Mouse (Mus musculus) forebrain, embryonic 10.5 days (tissue): ENCODE measurements around the gene Gm11541. TPM values are rescaled to one million over a fixed set of nuclear protein-coding genes. Genes with fewer than 3 reads are reported as not detected.

Source experiments
- DNase-seq: peaks from one replicate; pipeline ENCODE4 v3.0.0-alpha.2; 2017; ENCODE audit warnings: low spot score; ENCODE audit errors: extremely low spot score
- H3K27ac ChIP-seq: fragments of 300-500 bp; sonication (generic); 2 replicates; pipeline ENCODE4 v1.5.1; 2016; ENCODE audit warnings: mild to moderate bottlenecking
- H3K27me3 ChIP-seq: fragments of 300-500 bp; sonication (generic); 2 replicates; pipeline ENCODE4 v1.6.1; 2016; ENCODE audit warnings: mild to moderate bottlenecking; ENCODE audit not compliant: poor library complexity, severe bottlenecking
- H3K36me3 ChIP-seq: fragments of 300-500 bp; sonication (generic); replicated peaks from 2 replicates; pipeline ENCODE4 v1.6.1; 2016; ENCODE audit warnings: mild to moderate bottlenecking, moderate library complexity
- H3K4me1 ChIP-seq: fragments of 300-500 bp; sonication (generic); 2 replicates; pipeline ENCODE4 v1.6.1; 2016
- H3K4me3 ChIP-seq: fragments of 300-500 bp; sonication (generic); 2 replicates; pipeline ENCODE4 v1.5.1; 2016; ENCODE audit warnings: mild to moderate bottlenecking, moderate library complexity
- H3K9me3 ChIP-seq: fragments of 300-500 bp; sonication (generic); 2 replicates; pipeline ENCODE4 v1.6.1; 2016; ENCODE audit warnings: mild to moderate bottlenecking, moderate library complexity
- WGBS: fragments of 180-500 bp; shearing (Covaris S2); methylation state at CpG from one replicate; pipeline ENCODE4 v1.1.7; 2016; 5-methylcytosine and 5-hydroxymethylcytosine counted together
- polyA plus RNA-seq: library from polyadenylated mRNA; unstranded; fragments of >200 nt; fragmentation: Nextera tagmentation; extraction: Ambion mirVana; gene quantifications from 2 replicates; pipeline ENCODE4 v1.2.1, GENCODE M21; 2016

Gene Gm11541
- polyA plus RNA-seq: not detected in 2 replicates

DNA sequence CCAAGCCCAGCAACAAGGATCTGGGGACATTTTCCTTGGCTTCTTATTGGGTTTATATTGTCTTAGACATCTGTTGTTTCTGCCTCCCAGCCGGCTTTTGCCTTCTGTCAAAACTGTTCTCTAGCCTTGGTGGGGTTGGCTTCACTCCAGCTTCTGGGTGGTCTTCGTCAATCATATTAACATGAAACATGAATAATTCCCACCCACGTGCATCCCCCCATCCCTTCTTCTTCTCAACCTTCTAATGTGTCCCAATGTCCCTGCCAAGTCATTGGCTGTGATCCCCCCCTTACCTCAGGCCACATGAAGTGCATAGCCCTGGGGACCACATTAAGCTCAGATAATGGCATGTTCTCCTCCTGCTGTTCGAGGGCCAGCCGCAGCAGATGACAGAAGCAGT lies at the start of gene Gm11541:
Gm11541 (minus strand) TSS at position 28 of the 400 bp plus-strand sequence.
- WGBS: 92% methylated on average over 5 of the region's 5 CpGs

GRCm38 (mm10) chr11:94752946-94753713 lies 48.8 kb upstream of the Gm11541 start:
- no peak for DNase-seq
- no peaks in the 10 kb centered on the region for H3K36me3 ChIP-seq
- H3K27ac ChIP-seq: no peak overlapping the region
- H3K9me3 ChIP-seq: no peaks in the 10 kb centered on the region
- H3K27me3 ChIP-seq: no peaks in the 10 kb centered on the region
- no peaks in the 10 kb centered on the region for H3K4me1 ChIP-seq
- no peak overlapping the region for H3K4me3 ChIP-seq
- WGBS: 74% methylated on average over 2 of the region's 2 CpGs

More for the DNA sequence above, at the start of gene Gm11541:
- no peaks in the 10 kb centered on the region for H3K9me3 ChIP-seq
- peaks cover 9% of the 10 kb centered on the region for H3K4me1 ChIP-seq
- DNase-seq: no peak
- 0 out of 2 replicates have a peak, but pooled peaks cover 3% of the 10 kb centered on the region for H3K27me3 ChIP-seq
- no peak within 1 kb of the TSS for H3K4me3 ChIP-seq
- no peaks in the 10 kb centered on the region for H3K36me3 ChIP-seq
- no peak within 1 kb of the TSS for H3K27ac ChIP-seq

DNA sequence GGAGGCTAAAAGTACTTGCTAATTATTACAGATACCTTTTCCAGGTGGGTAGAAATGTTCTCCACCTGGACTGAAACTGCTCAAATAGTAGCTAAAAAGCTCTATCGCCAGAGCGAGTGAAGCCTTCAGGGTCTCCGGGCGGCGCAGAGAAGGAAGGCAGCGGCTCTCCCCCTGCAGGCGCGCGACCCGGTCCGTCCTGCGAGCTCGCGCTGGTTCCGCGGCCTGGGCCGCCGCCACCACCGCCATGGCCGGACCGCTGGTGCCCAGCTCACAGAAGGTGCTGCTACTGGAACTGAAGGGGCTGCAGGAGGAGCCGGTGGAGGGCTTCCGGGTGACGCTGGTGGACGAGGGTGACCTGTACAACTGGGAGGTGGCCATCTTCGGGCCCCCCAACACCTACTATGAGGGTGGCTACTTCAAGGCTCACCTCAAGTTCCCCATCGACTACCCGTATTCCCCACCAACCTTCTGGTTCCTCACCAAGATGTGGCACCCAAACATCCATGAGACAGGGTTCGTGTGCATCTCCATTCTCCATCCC lies 37.5 kb upstream of the Gm11541 start, which contains the start of gene Cdc34b:
Cdc34b (plus strand) TSS at position 51 of the 541 bp plus-strand sequence.
- H3K4me1 ChIP-seq: no peaks in the 10 kb centered on the region
- H3K36me3 ChIP-seq: no peaks in the 10 kb centered on the region
- no peak for DNase-seq
- H3K27me3 ChIP-seq: peaks cover 7% of the 10 kb centered on the region; the same call in 1 of the 2 replicates
- no peak within 1 kb of the TSS for H3K27ac ChIP-seq
- peaks cover 7% of the 10 kb centered on the region; the same call in 1 of the 2 replicates for H3K9me3 ChIP-seq
- no peak within 1 kb of the TSS for H3K4me3 ChIP-seq
- 86% methylated on average over 29 of the region's 29 CpGs for WGBS

GRCm38 (mm10) chr11:94735746-94736145 lies 31.4 kb upstream of the Gm11541 start:
- no peak overlapping the region for H3K4me3 ChIP-seq
- WGBS: 78% methylated on average over 2 of the region's 2 CpGs
- H3K36me3 ChIP-seq: no peaks in the 10 kb centered on the region
- H3K27ac ChIP-seq: no peak overlapping the region
- no peak for DNase-seq
- H3K27me3 ChIP-seq: no peaks in the 10 kb centered on the region
- H3K4me1 ChIP-seq: peaks cover 3% of the 10 kb centered on the region; the same call in 1 of the 2 replicates
- H3K9me3 ChIP-seq: no peaks in the 10 kb centered on the region

DNA sequence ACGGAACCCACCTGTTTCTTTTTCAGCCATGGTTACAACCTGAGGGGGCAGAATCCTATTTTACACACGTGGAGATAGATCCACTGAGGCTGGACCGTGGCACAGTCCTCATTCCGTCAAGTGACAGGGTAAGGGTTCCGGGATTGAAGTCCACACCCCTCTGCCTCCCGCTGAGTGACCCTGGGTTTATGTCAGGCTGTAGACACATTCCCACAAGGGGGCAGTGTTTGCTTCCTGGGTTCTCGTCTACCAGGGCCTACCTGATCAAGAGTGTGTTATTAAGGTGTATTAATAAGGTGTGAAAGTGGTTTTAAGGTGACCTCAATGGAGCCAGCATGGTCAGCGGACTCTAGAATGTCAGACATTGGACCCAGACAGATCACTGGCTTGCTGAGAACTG lies 28.5 kb upstream of the Gm11541 start:
- Histone ChIP-seq H3K27me3 (no peaks in the 10 kb centered on the region), H3K9me3 (no peaks in the 10 kb centered on the region), H3K4me3 (no peak overlapping the region), H3K4me1 (peaks cover 3% of the 10 kb centered on the region; the same call in 1 of the 2 replicates), H3K27ac (no peak overlapping the region), H3K36me3 (no peaks in the 10 kb centered on the region)
- 47% methylated on average over 8 of the region's 8 CpGs for whole genome bisulfite sequencing
- no peak for DNase-seq

DNA sequence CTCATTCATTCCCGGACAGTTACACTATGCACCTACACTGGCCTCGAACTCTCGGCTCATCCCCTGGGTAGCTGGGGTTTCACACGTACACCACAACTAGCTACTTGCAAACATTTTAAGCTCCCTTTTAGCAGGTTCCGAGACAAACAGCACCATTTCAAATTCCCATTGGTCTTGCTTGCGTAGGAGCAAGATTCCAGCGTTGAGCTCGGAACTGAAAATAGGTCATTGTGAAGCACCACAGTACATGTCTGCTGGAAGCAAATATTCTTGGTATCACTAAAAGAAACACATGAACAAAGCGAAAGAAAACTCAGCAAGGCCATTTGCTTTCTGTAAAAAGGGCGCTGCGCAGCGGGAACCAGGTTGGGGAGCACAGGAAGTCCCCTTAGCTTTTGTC lies 26.9 kb upstream of the Gm11541 start:
- Histone ChIP-seq H3K4me3 (no peak overlapping the region), H3K27me3 (no peaks in the 10 kb centered on the region), H3K27ac (no peak overlapping the region), H3K36me3 (no peaks in the 10 kb centered on the region), H3K9me3 (no peaks in the 10 kb centered on the region), H3K4me1 (peaks cover 3% of the 10 kb centered on the region; the same call in 1 of the 2 replicates)
- no peak for DNase-seq
- 89% methylated on average over 12 of the region's 12 CpGs for WGBS

GRCm38 (mm10) chr11:94730261-94730660 lies 26.0 kb upstream of the Gm11541 start:
- Histone ChIP-seq H3K9me3 (no peaks in the 10 kb centered on the region), H3K4me1 (no peaks in the 10 kb centered on the region), H3K36me3 (no peaks in the 10 kb centered on the region), H3K27ac (no peak overlapping the region), H3K27me3 (no peaks in the 10 kb centered on the region), H3K4me3 (no peak overlapping the region)
- DNase-seq: peak; percentile 46
- 32% methylated on average over 5 of the region's 5 CpGs for WGBS

- 37% methylated on average over 4 of the region's 4 CpGs for WGBS
- Histone ChIP-seq H3K27ac (no peak overlapping the region), H3K9me3 (no peaks in the 10 kb centered on the region), H3K4me1 (no peaks in the 10 kb centered on the region), H3K27me3 (no peaks in the 10 kb centered on the region), H3K4me3 (no peak overlapping the region), H3K36me3 (no peaks in the 10 kb centered on the region)
- DNase-seq: no peak
Measured at GRCm38 (mm10) chr11:94729565-94729964, 25.3 kb upstream of the Gm11541 start.

DNA sequence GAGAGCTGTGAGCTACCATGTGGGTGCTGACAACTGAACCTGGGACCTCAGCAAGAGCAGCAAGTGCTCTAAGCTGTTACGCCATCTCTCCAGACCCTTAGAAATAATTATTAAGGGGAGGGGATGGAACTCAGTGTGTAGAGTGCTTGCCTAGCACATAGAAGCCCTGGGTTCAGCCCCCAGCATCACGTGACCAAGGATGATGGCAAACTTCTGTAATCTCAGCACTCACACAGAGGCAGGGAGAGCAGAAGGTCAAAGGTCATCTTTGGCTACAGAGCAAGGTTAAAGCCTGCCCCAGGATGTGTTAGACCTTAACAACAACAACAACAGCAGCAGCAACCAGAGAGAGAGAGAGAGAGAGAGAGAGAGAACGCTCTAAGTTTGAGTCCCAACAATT lies 24.2 kb upstream of the Gm11541 start:
- H3K36me3 ChIP-seq: no peaks in the 10 kb centered on the region
- H3K4me1 ChIP-seq: no peaks in the 10 kb centered on the region
- 68% methylated on average over 3 of the region's 3 CpGs for WGBS
- no peak overlapping the region for H3K4me3 ChIP-seq
- no peaks in the 10 kb centered on the region for H3K27me3 ChIP-seq
- no peak for DNase-seq
- no peak overlapping the region for H3K27ac ChIP-seq
- H3K9me3 ChIP-seq: no peaks in the 10 kb centered on the region

GRCm38 (mm10) chr11:94727306-94727705 lies 23.0 kb upstream of the Gm11541 start:
- Histone ChIP-seq H3K27ac (no peak overlapping the region), H3K4me1 (no peaks in the 10 kb centered on the region), H3K4me3 (no peak overlapping the region), H3K27me3 (no peaks in the 10 kb centered on the region), H3K36me3 (no peaks in the 10 kb centered on the region), H3K9me3 (no peaks in the 10 kb centered on the region)
- no peak for DNase-seq
- 92% methylated on average over 3 of the region's 3 CpGs for WGBS

- Histone ChIP-seq H3K4me1 (peaks cover 13% of the 10 kb centered on the region), H3K27me3 (0 out of 2 replicates have a peak, but pooled peaks cover under 1% of the 10 kb centered on the region), H3K4me3 (no peak overlapping the region), H3K9me3 (no peaks in the 10 kb centered on the region), H3K36me3 (no peaks in the 10 kb centered on the region), H3K27ac (no peak overlapping the region)
- no peak for DNase-seq
- WGBS: 85% methylated on average over 2 of the region's 2 CpGs
Measured at GRCm38 (mm10) chr11:94719216-94719615, 14.9 kb upstream of the Gm11541 start.

- Histone ChIP-seq H3K27ac (no peak overlapping the region), H3K4me1 (peaks cover 16% of the 10 kb centered on the region), H3K9me3 (no peaks in the 10 kb centered on the region), H3K4me3 (no peak overlapping the region), H3K27me3 (0 out of 2 replicates have a peak, but pooled peaks cover 10% of the 10 kb centered on the region), H3K36me3 (no peaks in the 10 kb centered on the region)
- 91% methylated on average over 7 of the region's 7 CpGs for WGBS
- DNase-seq: no peak
Measured at GRCm38 (mm10) chr11:94718113-94718909, 14.0 kb upstream of the Gm11541 start.
